Mouse (Mus musculus) small intestine, adult 2 months (tissue): ENCODE measurements at regions not wholly inside any gene's neighbourhood (a gene's known extent, or its start where the extent isn't known, plus 50 kb on each side); places are given as distances from the start of the nearest gene placed in this dataset.

Source experiments
- H3K27ac ChIP-seq: fragments of 200-500 bp; 2 replicates; pipeline ENCODE4 v1.5.1; 2012; ENCODE audit warnings: low read depth, low read length, control low read depth, inconsistent platforms; ENCODE audit not compliant: insufficient read depth
- H3K27me3 ChIP-seq: fragments of 200-500 bp; 2 replicates; pipeline ENCODE4 v1.6.1; 2012; ENCODE audit warnings: mild to moderate bottlenecking, moderate library complexity, low read length, inconsistent platforms; ENCODE audit not compliant: control insufficient read depth, insufficient read depth
- H3K36me3 ChIP-seq: fragments of 200-500 bp; 2 replicates; pipeline ENCODE4 v1.6.1; 2012; ENCODE audit warnings: mild to moderate bottlenecking, low read length, control low read depth, inconsistent platforms; ENCODE audit not compliant: control insufficient read depth, insufficient read depth
- H3K4me1 ChIP-seq: fragments of 200-500 bp; 2 replicates; pipeline ENCODE4 v1.6.1; 2012; ENCODE audit warnings: low read length, inconsistent platforms, mixed read lengths; ENCODE audit not compliant: control insufficient read depth, insufficient read depth, insufficient read length
- H3K4me3 ChIP-seq: fragments of 200-500 bp; 2 replicates; pipeline ENCODE4 v1.5.1; 2012; ENCODE audit warnings: low read depth, mild to moderate bottlenecking, control low read depth, inconsistent platforms, low read length, moderate library complexity
- CTCF ChIP-seq: fragments of 200-500 bp; IDR thresholded peaks from 2 replicates; pipeline ENCODE4 v1.5.1; 2012; ENCODE audit warnings: low read depth, mild to moderate bottlenecking, control low read depth, inconsistent platforms, low read length, moderate library complexity, mixed read lengths; ENCODE audit not compliant: insufficient replicate concordance, insufficient read length; ENCODE audit errors: extremely low read depth
- POLR2A ChIP-seq: fragments of 200-500 bp; IDR thresholded peaks from 2 replicates; pipeline ENCODE4 v1.6.1; 2012; ENCODE audit warnings: low read depth, mild to moderate bottlenecking, control low read depth, inconsistent platforms, low read length, moderate library complexity
- WGBS: fragments of 180-500 bp; shearing (Covaris S2); methylation state at CpG from one replicate; pipeline ENCODE4 v1.1.7; 2018; 5-methylcytosine and 5-hydroxymethylcytosine counted together

- no peak for TF ChIP-seq CTCF
- no peak for TF ChIP-seq POLR2A
- 58% methylated on average over 3 of the region's 3 CpGs for WGBS
- Histone ChIP-seq H3K4me1 (no peaks in the 10 kb centered on the region), H3K27ac (no peak overlapping the region), H3K27me3 (no peaks in the 10 kb centered on the region; the same call in 1 of the 2 replicates), H3K36me3 (no peaks in the 10 kb centered on the region), H3K4me3 (no peak overlapping the region)
Observed at GRCm38 (mm10) chr8:12040924-12041323, 200.7 kb downstream of the Tex29 start.

- H3K27ac ChIP-seq, result no peak overlapping the region
- no peaks in the 10 kb centered on the region; the same call in 1 of the 2 replicates for H3K27me3 ChIP-seq
- H3K4me3 ChIP-seq, result no peak overlapping the region
- no peak for TF ChIP-seq CTCF
- H3K36me3 ChIP-seq, result no peaks in the 10 kb centered on the region
- no peaks in the 10 kb centered on the region for H3K4me1 ChIP-seq
- whole genome bisulfite sequencing, result 34% methylated on average over 6 of the region's 6 CpGs
Observed at GRCm38 (mm10) chr8:12041662-12042061, 201.4 kb downstream of the Tex29 start.

GRCm38 (mm10) chr8:12050841-12051240 is 210.6 kb downstream of the Tex29 start:
- TF ChIP-seq POLR2A, result no peak
- no peak for TF ChIP-seq CTCF
- H3K27ac ChIP-seq, result no peak overlapping the region
- WGBS, result 69% methylated on average over 5 of the region's 5 CpGs
- no peaks in the 10 kb centered on the region for H3K4me1 ChIP-seq
- no peak overlapping the region for H3K4me3 ChIP-seq
- no peaks in the 10 kb centered on the region for H3K36me3 ChIP-seq
- no peaks in the 10 kb centered on the region for H3K27me3 ChIP-seq

DNA sequence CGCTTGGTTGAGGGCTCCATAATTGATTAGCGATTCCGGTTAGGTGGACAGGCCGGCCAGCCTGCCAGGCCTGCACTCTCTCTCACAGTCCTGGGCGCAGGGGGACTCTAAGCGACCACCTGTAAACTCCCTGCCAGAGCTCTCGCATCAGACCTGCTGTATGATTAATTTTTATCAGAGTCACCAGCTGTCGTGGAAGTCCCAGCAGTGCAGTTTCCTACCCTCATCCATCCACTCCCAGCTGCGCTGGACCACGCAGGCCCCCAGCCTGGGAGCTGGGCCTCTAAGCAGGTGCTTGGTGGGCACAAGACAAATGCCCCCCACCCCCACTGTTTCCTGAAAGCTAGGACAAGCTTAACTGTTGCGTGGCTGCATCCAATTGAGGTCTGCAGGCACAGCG is 211.1 kb downstream of the Tex29 start:
- Histone ChIP-seq H3K27ac (no peak overlapping the region), H3K27me3 (no peaks in the 10 kb centered on the region), H3K4me1 (no peaks in the 10 kb centered on the region), H3K4me3 (no peak overlapping the region), H3K36me3 (no peaks in the 10 kb centered on the region)
- WGBS, result 68% methylated on average over 12 of the region's 12 CpGs
- TF ChIP-seq POLR2A, result no peak
- no peak for TF ChIP-seq CTCF

DNA sequence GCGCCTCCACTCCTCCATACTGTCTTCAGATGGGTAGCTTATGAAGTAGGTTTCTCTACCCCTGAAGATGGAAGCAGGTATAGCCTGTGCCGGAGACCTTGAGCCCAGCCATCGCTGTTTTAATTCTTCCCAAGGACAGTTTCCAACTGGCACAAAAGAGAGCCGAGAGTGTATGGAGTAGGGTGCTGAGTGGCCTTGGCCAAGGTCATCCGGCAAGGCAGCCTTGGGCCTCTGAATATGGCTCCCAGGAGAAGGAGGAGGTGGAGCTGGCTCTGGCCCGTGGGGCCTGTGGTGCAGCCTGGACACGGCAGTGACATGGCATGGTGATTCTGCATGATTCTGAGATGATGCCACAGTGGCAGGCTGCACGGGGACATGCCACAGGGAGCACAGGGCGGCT is 215.7 kb downstream of the Tex29 start:
- 89% methylated on average over 9 of the region's 9 CpGs for WGBS
- Histone ChIP-seq H3K27me3 (no peaks in the 10 kb centered on the region), H3K4me1 (no peaks in the 10 kb centered on the region), H3K27ac (no peak overlapping the region), H3K36me3 (no peaks in the 10 kb centered on the region), H3K4me3 (no peak overlapping the region)
- no peak for TF ChIP-seq CTCF
- no peak for TF ChIP-seq POLR2A

DNA sequence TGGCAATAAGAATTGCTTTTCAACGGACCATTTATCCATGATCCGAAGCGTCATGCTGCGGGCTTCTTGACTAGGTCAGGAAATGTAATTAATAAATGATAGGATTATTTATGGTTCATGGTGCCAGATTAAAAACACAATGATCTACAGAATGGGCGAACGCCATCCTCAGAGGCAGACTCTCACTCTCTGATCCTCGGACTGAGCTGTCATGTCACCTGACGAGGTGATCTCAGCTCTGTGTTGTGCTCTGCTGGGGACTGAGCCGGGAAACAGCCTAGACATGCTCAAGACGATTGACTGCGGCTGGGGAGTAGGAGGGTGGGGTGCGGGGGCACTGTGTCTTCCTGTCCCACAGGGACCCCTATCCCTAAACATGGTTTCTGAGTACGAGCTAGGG is 217.4 kb upstream of the A230072I06Rik start:
- TF ChIP-seq POLR2A (no peak), CTCF (no peak)
- Histone ChIP-seq H3K36me3 (no peaks in the 10 kb centered on the region), H3K27me3 (no peaks in the 10 kb centered on the region), H3K4me3 (no peak overlapping the region), H3K4me1 (no peaks in the 10 kb centered on the region), H3K27ac (no peak overlapping the region)
- WGBS, result 62% methylated on average over 13 of the region's 13 CpGs

GRCm38 (mm10) chr8:12062710-12063109 is 215.9 kb upstream of the A230072I06Rik start:
- no peaks in the 10 kb centered on the region for H3K36me3 ChIP-seq
- no peak overlapping the region for H3K27ac ChIP-seq
- H3K4me3 ChIP-seq, result no peak overlapping the region
- no peaks in the 10 kb centered on the region for H3K4me1 ChIP-seq
- TF ChIP-seq CTCF (no peak), POLR2A (no peak)
- no peaks in the 10 kb centered on the region for H3K27me3 ChIP-seq
- WGBS, result 62% methylated on average over 8 of the region's 8 CpGs

GRCm38 (mm10) chr8:12064664-12065063 is 214.0 kb upstream of the A230072I06Rik start:
- H3K4me1 ChIP-seq, result no peaks in the 10 kb centered on the region
- H3K27ac ChIP-seq, result no peak overlapping the region
- H3K36me3 ChIP-seq, result no peaks in the 10 kb centered on the region
- no peaks in the 10 kb centered on the region for H3K27me3 ChIP-seq
- H3K4me3 ChIP-seq, result no peak overlapping the region
- WGBS, result 71% methylated on average over 7 of the region's 7 CpGs
- TF ChIP-seq CTCF (no peak), POLR2A (no peak)
